Mouse (Mus musculus) cerebellum, adult 11 months (tissue): ENCODE data around the gene Ring1.
A peak's percentile ranks its signal among the peaks of the same experiment; 100 is the strongest.
"Not testable (repeated sequence)": the region's sequence is repeated elsewhere in the genome, so short reads cannot be mapped to it uniquely, and the experiment has no call there.

Source experiments
- DNase-seq: peaks from one replicate; pipeline ENCODE4 v3.0.0; 2022

Ring1 gene

DNA sequence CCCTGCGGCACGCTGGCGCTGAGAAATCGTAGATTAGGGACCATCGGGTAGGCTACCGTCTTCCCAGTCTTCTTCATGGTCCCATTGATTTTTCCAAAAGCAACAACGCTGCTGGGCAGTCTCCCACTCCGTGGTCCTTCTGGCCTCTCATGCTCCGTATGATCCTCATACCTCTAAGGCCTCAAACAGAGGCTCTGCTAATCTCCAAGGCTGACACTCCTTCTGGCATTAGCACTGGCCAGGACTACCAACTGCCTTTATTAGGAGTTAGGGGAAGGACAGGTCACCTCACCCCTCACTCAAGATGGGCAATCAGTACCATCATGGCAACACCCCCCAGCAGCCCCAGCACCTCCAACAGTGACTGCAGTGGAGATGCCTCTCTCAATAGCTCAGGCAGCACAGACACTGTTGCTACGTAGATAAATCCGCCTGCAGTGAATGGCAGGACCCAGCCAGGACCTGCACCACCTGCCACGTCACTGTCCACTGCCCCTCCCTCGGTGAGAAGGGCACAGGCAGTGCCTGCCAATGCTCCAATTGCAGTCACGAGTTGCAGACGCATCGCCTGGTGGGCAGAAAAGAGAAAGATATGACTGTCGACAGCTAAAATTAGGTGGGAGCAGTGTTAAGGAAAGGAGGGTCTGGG is 4.1 kb upstream of the Ring1 start:
- peak; percentile 35 for DNase-seq

DNA sequence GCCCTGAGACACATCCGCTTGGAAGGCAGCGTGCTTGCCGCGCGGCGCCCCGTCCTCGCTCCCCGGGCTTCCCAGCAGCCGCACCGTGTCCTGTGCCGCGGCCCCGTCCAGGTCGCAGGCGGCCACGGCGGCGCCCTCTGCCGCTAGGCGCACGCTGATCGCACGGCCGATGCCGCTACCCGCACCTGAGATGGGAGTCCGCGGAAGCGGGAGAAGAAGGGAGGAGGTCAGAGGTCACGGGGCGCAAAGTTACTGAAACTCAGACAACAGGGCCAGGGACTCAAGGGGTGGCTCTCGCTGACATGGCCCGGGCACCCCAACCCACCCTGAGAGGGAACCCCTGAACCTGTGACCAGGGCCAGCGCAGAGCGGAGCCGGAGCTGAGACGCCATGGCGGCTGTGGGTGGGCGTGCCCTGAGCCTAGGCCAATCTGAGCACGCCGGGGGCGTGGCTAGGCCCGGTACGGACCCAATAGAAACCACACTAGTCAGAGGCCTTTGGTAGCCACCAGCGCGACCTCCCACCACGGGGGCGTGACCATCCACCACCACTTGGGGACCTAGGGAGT is 3.3 kb upstream of the Ring1 start, which contains the start of gene H2-Ke6:
Gene H2-Ke6, minus strand, starts transcription at position 405 of the 568 bp plus-strand sequence.
- DNase-seq: peak; percentile 88

DNA sequence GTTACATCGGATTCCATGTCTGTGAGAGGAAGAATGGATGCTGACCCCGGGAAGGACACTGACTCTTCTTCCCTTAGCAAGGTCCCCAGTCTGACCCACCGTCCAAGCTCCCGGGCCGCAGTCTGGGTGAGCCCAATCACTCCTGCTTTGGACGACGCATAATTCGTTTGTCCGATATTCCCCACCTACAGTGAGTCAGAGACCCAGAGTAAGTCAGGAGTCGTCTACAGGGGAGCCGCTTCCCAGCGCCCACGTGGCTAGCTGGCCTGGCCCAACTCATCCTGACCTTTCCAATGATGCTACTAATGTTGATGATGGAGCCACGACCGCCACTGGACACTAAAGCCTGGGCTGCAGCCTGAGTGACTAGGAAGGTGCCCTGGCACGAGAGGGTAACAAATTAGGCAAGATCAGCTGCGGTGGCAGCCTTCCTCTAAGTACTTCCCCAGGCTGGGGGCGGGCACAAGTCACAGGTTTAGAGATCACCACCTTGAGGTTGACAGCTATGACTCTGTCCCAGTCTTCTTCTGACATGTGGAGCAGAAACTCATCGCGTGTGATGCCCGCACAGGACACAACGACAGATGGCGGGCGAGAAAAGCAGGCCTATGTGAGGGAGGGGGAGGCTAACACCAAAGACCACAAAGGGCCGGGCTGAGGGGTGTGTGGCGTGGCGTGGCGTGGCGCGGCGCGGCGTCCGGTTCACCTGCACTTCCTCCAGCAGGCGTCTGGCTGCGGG is 2.6 kb upstream of the Ring1 start:
- peak; percentile 25 for DNase-seq

- DNase-seq: peak; percentile 12
Measured at GRCm38 (mm10) chr17:34026221-34026620, 1.7 kb upstream of the Ring1 start.

GRCm38 (mm10) chr17:34025756-34026151 is 1.3 kb upstream of the Ring1 start:
- peak; percentile 33 for DNase-seq

- DNase-seq: peak; percentile 29
Measured at GRCm38 (mm10) chr17:34024861-34025755, 628 bp upstream of the Ring1 start.

DNA sequence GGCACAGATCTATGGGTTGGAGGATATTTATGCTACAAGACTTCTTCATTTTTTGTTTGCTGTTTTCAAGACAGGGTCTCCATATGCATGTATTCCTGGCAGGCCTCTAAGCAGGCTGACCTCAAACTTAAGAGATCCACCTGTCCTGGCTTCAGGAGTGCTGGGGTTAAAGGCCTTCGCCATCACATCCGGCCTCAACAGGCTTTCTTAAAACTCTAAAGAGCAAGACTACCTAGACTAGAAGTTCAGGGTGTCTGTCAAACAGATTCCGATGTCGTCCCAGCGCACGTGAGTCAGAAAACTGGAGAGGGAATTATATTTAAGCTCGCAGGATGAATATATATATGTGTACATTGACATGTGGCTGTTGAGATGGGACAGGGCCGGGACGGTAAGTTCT is 802 bp downstream of the Ring1 start:
- DNase-seq: no peak

DNA sequence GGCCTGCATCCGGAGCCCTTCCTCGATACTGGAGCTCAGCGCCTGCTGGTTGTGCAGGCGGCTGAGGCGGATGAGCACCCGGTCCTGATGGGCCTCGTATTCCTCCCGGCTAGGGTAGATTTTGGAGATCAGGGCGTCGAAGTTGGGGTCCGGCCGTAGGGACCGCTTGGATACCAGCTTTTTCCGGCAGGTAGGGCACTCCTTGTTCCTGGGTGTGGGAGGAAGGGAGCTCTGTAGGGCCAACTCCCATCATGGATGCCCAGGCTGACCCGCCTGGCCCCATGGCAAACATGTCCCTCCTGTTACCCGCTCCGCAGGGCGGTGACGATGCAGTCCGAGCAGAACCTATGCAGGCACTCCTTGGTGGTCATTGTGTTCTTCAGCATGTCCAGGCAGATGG is 1.5 kb downstream of the Ring1 start:
- DNase-seq: no peak

DNA sequence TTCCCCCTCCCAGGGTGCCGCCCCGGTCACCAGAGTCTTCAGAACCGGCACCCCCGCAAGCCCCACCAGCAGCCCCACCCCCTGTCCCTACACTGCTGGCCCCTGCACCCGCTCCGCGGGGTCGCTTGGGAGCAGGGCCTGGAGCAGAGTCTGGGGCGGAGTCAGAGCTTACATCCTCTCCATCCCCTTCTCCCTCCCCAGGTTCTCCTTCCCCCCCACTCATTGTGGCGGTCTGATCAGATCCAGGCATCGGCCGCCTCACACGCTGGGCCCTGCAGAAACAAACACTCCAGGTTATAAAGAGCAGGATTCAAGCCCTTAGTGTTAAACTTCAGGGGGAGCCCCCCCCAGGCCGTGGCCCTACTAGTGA is 2.1 kb downstream of the Ring1 start:
- no peak for DNase-seq

DNA sequence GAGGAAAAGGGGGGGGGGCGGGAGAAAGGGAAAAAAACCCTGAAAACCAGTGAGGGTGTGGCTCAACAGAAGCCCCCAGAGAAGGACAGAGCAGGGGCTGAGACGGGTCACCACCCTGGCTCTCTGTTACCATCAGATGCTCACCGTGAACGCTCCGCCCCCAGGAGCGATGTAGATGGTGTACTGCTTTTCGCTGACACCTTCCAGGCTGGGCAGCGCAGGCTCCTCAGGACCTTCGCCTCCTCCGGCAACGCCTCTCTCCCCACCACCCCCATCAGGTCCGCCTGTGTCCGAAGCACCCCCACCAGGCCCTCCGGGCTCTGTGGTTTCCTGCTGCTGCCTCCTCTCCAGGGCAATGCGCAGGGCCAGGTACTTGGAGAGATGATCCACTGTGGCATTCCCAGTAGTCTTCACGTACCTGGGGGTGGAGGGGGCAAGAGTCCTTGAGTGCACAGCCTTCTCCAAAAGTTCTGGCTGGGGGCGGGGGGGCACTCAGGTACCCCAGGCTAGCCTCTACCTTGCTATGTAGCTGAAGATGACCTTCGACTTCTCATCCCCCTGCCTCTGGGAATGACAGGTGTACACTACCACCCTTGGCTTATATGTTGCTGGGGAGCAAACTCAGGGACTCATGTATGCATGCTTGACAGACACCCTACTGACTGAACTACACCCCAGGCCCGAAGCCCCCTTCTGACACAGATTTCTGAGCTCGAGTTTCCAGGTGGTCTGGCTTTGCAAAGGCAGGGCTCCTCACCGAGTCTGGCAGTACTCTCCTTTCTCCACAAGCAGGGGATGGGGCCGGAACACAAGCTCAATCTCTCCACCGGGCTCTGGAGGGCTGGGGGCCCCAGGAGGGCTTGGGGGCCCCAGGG is 2.7 kb downstream of the Ring1 start:
- DNase-seq: no peak

GRCm38 (mm10) chr17:34013436-34013835 is 11.0 kb downstream of the Ring1 start:
- DNase-seq: no peak

- no peak for DNase-seq
Measured at GRCm38 (mm10) chr17:34010156-34010555, 14.3 kb downstream of the Ring1 start.

DNA sequence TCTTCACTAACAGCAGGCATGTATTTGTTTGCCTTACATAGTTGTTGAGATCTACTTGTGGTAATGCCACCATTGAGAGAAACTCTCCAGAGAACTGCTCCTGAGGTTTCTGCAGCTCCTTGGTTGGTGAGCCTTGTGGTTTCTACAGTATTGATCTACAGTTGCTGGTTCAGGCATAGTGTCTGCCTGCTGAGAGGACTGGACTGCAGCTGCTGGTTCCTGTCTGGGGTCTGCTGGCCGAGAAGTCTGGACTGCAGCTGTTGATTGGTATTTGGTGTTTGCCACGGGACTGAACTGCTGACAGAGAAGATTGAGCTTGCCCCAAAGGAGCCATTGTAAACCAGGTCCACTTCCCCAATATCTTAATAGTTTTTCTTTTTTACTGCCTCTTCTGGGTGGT is 17.9 kb downstream of the Ring1 start:
- DNase-seq: no peak

GRCm38 (mm10) chr17:34003426-34003825 is 21.1 kb downstream of the Ring1 start:
- no peak for DNase-seq

GRCm38 (mm10) chr17:34000796-34001195 is 23.7 kb downstream of the Ring1 start:
- DNase-seq: not testable (repeated sequence)

DNA sequence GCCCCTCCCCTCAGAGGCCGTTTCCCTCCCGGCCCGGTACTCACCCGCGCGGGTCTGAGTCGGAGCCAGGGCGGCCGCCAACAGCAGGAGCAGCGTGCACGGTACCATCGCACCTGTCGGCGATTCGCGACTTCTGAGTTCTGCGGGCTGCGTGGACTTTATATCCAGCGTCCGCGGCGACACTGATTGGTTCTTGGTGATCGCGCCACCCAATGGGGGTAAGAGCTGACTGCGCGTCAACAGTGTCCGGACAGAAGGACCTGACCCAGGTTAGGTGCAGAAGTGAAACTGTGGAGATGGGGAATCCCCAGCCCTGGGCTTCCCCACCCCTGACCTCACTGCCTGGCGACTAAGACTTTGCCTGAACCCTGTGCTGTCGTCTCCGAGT is 24.3 kb downstream of the Ring1 start, which contains the start of gene H2-K1:
Gene H2-K1, minus strand, starts transcription at position 198 of the 388 bp plus-strand sequence.
- DNase-seq: peak; percentile 53

- DNase-seq: no peak
Measured at GRCm38 (mm10) chr17:33999341-34000149, 24.9 kb downstream of the Ring1 start.

DNA sequence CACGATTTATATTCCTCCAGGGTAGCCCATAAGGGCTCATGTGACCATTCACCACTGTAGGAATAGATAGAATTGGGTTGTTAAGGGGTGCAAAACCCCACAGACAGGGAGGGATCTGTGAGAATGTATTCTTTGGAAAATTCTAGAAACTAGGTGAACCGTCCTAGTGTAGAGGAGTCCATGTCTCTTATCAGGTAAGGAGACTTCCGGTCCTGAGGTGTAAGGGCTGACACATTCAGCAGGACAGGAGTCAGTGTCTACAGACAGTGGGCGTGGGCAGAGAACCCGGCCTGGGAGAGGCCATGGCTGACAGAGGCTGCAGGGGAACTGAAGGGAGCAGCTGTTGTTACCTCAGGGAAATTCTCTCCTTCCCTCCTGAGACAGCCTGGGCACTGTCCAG is 25.8 kb downstream of the Ring1 start:
- DNase-seq: not testable (repeated sequence)

- not testable (repeated sequence) for DNase-seq
Measured at GRCm38 (mm10) chr17:33997025-33997424, 27.5 kb downstream of the Ring1 start.

- DNase-seq: no peak
Measured at GRCm38 (mm10) chr17:33995651-33996050, 28.8 kb downstream of the Ring1 start.

DNA sequence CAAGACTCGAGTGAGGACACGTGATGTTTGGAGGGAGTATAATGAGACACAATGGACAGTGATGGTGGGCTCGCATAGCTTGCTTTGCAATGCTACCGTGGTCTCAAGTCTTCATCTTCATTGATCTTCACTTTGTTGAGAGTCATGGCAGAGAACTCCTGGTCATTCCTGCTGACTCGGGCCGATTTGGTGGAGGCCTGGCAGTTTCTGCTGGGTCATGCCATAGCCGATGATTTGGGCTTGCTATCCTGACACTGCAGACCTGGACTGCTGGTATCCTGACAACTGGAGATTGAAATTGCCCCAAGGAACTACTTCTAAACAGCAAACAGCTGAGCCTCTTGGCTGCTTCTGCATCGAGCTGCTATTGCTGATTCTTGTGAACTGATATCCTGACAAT is 29.5 kb downstream of the Ring1 start:
- DNase-seq: no peak
